Mouse (Mus musculus) left cerebral cortex, postnatal 4 days (tissue): Measurements from ENCODE around the gene Tecpr1. TPM values are rescaled to one million over a fixed set of nuclear protein-coding genes. Genes with fewer than 3 reads are reported as not detected.

ENCODE experiments used
- DNase-seq: peaks from one replicate; pipeline ENCODE4 v3.0.0-alpha.2; 2022
- intact Hi-C: fragments of 180-260 bp; cut with DNase I; formaldehyde crosslinking; loops from one replicate; pipeline ENCODE4 v1.15.1; 2025
- total RNA-seq, 2 experiments: library from RNA; stranded (reverse); gene quantifications; 2 replicates each; pipeline ENCODE4 v1.2.3; 2021

Tecpr1 gene
- total RNA-seq, 2 experiments from 2014 or later: 72.6 to 83.1 TPM

GRCm38 (mm10) chr5:144182542-144183247, 40.7 kb downstream of the Tecpr1 start:
- intact Hi-C loops: no loop called here
- no peak for DNase-seq

- DNase-seq: no peak
- intact Hi-C loops: no loop called here
These were observed 42.2 kb downstream of the Tecpr1 start for GRCm38 (mm10) chr5:144181249-144181648.

GRCm38 (mm10) chr5:144178216-144178615, 45.2 kb downstream of the Tecpr1 start:
- DNase-seq: no peak
- intact Hi-C loops: no loop called here

GRCm38 (mm10) chr5:144173648-144174047, 49.8 kb downstream of the Tecpr1 start:
- DNase-seq: no peak
- intact Hi-C loops: no loop called here

GRCm38 (mm10) chr5:144169275-144169975, 54.0 kb downstream of the Tecpr1 start:
- intact Hi-C loops: no loop called here
- peak; percentile 40 for DNase-seq

- no peak for DNase-seq
- intact Hi-C loops: no loop called here
These were observed 57.7 kb downstream of the Tecpr1 start for GRCm38 (mm10) chr5:144165756-144166155.

GRCm38 (mm10) chr5:144162813-144163517, 60.5 kb downstream of the Tecpr1 start:
- DNase-seq: no peak
- intact Hi-C loops: no loop called here

GRCm38 (mm10) chr5:144162080-144162812, 61.2 kb downstream of the Tecpr1 start:
- DNase-seq: no peak
- intact Hi-C loops: no loop called here

GRCm38 (mm10) chr5:144159137-144159536, 64.3 kb downstream of the Tecpr1 start:
- intact Hi-C loops: no loop called here
- no peak for DNase-seq

- intact Hi-C loops: no loop called here
- DNase-seq: peak; percentile 73
These were observed 64.8 kb downstream of the Tecpr1 start for GRCm38 (mm10) chr5:144158604-144159003.

GRCm38 (mm10) chr5:144154528-144154927, 68.9 kb downstream of the Tecpr1 start:
- peak; percentile 61 for DNase-seq
- intact Hi-C loops: loop anchor here (5.0 kb wide), 1 partner anchor 112 kb away; no protein-coding TSS in a partner anchor

- intact Hi-C loops: loop anchor here (5.0 kb wide), 1 partner anchor 109 kb away; no protein-coding TSS in a partner anchor
- DNase-seq: no peak
These were observed 72.1 kb downstream of the Tecpr1 start for GRCm38 (mm10) chr5:144151270-144151669.

GRCm38 (mm10) chr5:144149530-144149929, 73.9 kb downstream of the Tecpr1 start:
- intact Hi-C loops: no loop called here

GRCm38 (mm10) chr5:144146898-144147297, 76.5 kb downstream of the Tecpr1 start:
- no peak for DNase-seq
- intact Hi-C loops: no loop called here

More at GRCm38 (mm10) chr5:144149530-144149929, 73.9 kb downstream of the Tecpr1 start:
- DNase-seq: no peak

Other genes with a start within 250 kb of the Tecpr1 start
- gene Ccz1, start 208.7 kb downstream of the Tecpr1 start, total RNA-seq: 10 to 100 TPM; 60.2 to 67.6 TPM
- under 1 TPM in 1 of 2 experiments, not detected in 1; 0.93 TPM for gene Ocm, start 196.9 kb downstream of the Tecpr1 start, total RNA-seq
- gene Lmtk2, start 123.2 kb downstream of the Tecpr1 start, total RNA-seq: 10 to 100 TPM; 87.1 to 89.8 TPM
- under 1 TPM; 0.38 to 0.42 TPM for gene Bhlha15, start 33.3 kb downstream of the Tecpr1 start, total RNA-seq
- gene Bri3, start 20.8 kb upstream of the Tecpr1 start, total RNA-seq: 10 to 100 TPM; 68.9 to 72.5 TPM
- under 1 TPM; 0.24 to 0.36 TPM for gene Baiap2l1, start 134.5 kb upstream of the Tecpr1 start, total RNA-seq